Mouse (Mus musculus): ENCODE measurements around the gene Tbx6.
"Not testable (repeated sequence)": the region's sequence is repeated elsewhere in the genome, so short reads cannot be mapped to it uniquely, and the experiment has no call there.

Gene Tbx6

DNA sequence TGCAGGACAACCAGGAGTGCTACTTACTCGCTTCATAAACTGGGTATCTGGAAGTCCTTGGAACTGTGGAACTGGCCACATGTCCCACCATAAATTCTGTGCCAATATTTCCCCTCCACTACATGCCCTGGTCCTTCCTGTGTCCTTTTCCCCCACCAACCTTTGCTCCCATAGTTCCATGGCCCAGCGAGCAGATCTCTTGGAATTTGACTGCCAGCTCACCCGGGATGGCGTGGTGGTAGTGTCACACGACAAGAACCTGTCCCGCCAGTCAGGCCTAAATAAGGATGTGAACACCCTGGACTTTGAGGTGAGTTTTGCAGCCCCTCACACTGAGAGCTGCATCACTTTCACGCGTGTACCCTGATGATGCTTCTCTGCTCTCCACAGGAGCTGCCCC, 14.3 kb upstream of the Tbx6 start:
- DNase-seq (ENCODE audit: low spot score in 2 of 2): no peak

GRCm38 (mm10) chr7:126770784-126771183, 10.5 kb upstream of the Tbx6 start:
- no peak for DNase-seq (ENCODE audit: low spot score in 2 of 2)

DNA sequence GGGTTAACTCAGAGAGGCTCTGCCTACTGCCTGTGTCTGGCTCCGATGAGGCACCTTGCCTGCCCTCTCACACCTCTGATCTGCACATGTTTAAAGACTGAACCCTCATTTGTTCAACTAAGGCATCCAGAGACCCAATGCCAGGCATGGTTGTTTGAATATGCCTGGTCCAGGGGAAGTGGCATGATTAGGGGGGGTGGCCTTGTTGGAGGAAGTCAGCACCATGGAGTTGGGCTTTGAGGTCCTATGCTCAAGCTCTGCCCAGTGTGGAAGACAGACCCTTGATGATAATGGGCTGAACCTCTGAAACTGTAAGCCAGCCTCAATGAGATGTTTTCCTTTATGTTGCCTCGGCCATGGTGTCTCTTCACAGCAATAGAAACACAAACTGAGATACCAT, 7.9 kb upstream of the Tbx6 start:
- DNase-seq (ENCODE audit: low spot score in 2 of 2): no peak

- DNase-seq (ENCODE audit: low spot score in 2 of 2): no peak
Observed at GRCm38 (mm10) chr7:126774463-126774862, 6.8 kb upstream of the Tbx6 start.

GRCm38 (mm10) chr7:126775185-126775977, 5.9 kb upstream of the Tbx6 start:
- no peak for DNase-seq (ENCODE audit: low spot score in 2 of 2)

DNA sequence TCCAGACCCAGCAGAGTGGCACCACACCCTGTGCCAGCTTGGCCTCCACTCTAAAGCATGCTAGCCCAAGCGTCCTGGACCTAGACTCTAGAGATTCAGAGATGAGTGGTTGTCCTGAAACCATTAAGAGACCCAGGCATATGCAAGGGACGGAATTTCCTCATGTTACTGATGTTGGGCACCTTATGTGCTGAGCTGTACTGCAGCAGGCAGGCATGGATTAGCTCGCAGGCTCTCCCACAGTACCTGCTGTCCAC, 5.4 kb upstream of the Tbx6 start:
- no peak for DNase-seq (ENCODE audit: low spot score in 2 of 2)

DNA sequence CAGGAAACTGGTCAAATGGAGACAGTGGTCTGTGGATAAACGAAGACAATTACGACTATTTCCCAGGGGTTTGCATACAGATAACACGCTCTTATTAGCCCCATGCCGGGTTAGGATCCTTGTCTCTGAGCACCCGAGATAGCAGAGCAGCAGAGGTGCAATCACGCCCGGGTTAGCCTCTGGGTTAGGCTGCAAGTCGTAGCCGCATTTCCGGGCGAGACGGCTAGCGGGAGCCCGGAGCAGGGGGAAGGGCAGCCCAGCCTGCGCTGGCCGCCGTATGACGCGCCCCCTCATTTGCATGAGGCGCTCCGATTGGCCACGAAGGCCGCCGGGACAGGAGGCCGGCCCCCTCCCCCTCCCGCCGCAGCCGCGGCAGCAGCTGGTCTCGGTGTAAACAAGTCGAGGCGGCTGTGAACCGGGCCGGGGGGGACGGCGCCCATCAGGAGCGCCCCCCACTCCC, 4.7 kb upstream of the Tbx6 start, which contains the start of gene Ypel3:
Gene Ypel3, plus strand, starts transcription at position 358 of the 460 bp plus-strand sequence.
- peak; percentile 95 for DNase-seq (ENCODE audit: low spot score in 2 of 2)

GRCm38 (mm10) chr7:126777476-126777875, 3.8 kb upstream of the Tbx6 start:
- no peak for DNase-seq (ENCODE audit: low spot score in 2 of 2)

- DNase-seq (ENCODE audit: low spot score in 2 of 2): no peak
Observed at GRCm38 (mm10) chr7:126778147-126778546, 3.1 kb upstream of the Tbx6 start.

DNA sequence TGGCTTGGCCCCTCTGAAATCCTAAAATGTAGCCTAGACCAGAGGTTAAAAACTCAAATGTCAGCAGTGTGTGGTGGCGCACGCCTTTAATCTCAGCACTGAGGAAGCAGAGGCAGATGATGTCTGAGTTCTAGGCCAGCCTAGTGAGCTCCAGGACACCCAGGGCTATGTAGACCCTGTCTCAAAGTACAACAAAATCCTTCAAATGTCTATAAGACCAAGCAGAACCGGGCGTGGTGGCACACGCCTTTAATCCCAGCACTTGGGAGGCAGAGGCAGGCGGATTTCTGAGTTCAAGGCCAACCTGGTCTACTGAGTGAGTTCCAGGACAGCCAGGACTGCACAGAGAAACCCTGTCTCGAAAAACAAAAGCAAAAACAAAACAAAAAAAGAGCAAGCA, 2.2 kb upstream of the Tbx6 start:
- DNase-seq (ENCODE audit: low spot score in 2 of 2): not testable (repeated sequence)

DNA sequence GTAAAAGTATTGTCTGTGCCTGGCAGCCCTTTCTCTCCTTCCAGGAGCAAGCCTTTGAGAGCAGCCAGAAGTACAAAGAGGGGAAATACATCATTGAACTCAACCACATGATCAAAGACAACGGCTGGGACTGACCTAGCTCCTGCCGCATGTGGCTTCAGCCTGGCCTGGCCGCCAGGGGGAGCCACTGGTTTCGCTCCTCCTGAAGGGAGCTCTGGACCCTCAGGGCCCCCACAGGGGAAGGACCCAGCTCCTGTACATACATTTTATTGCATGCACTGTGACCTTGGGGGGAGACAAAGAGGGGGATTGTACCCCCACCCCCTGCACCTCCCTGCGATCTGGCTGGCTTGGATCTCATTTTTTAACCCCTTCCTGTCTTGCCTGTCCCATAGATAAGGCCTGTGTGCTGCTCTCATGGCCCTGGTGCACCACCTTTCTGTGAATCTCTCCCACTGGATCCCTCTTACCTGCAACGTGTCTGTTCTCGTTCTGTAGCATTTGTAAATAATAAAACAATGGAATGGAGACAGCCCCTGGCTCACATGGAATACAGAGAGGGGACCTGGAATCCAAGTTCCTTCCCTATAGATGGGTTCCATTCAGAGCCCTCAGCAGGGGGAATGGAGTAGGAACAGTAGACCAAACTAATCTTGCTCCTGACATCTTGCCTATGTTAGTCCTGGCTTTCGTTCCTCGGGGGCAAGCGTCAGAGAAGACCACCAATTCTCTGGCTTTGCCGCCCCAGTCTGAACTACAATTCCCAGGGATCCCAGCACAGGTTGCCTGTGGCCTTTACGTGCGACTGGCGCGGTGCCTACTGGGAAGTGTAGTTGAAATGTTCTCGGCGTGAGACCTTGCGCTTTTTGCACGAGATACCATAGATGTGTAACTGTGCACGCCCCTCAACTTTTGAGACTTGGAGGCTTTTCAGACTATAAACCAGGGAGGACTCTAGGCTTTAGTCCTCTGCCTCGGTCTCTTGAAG, 1.0 kb upstream of the Tbx6 start:
- peak; percentile 79 to 90 for DNase-seq (ENCODE audit: low spot score in 2 of 2)

GRCm38 (mm10) chr7:126781661-126782370, 533 bp downstream of the Tbx6 start:
- no peak for DNase-seq (ENCODE audit: low spot score in 2 of 2)

- no peak for DNase-seq (ENCODE audit: low spot score in 2 of 2)
Observed at GRCm38 (mm10) chr7:126782693-126783092, 1.4 kb downstream of the Tbx6 start.

DNA sequence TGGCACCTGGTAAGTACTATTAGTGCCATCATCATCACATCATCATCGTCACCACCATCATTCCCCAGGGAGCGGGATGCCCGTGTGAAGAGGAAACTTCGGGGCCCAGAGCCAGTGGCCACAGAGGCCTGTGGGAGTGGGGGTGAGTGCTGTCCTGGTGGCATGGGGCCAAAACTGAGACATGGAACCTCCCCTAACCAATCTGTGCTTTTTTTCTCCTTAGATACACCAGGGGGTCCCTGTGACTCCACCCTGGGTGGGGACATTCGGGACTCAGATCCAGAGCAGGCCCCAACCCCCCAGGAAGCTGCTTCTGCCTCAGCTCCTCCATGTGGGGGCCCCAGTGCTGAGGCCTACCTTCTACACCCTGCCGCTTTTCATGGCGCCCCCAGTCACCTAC, 3.2 kb downstream of the Tbx6 start:
- no peak for DNase-seq (ENCODE audit: low spot score in 2 of 2)

GRCm38 (mm10) chr7:126785056-126785455, 3.8 kb downstream of the Tbx6 start:
- DNase-seq (ENCODE audit: low spot score in 2 of 2): no peak

- DNase-seq (ENCODE audit: low spot score in 2 of 2): no peak
Observed at GRCm38 (mm10) chr7:126786142-126786541, 4.9 kb downstream of the Tbx6 start.

- no peak for DNase-seq (ENCODE audit: low spot score in 2 of 2)
Observed at GRCm38 (mm10) chr7:126789141-126789540, 7.9 kb downstream of the Tbx6 start.

DNA sequence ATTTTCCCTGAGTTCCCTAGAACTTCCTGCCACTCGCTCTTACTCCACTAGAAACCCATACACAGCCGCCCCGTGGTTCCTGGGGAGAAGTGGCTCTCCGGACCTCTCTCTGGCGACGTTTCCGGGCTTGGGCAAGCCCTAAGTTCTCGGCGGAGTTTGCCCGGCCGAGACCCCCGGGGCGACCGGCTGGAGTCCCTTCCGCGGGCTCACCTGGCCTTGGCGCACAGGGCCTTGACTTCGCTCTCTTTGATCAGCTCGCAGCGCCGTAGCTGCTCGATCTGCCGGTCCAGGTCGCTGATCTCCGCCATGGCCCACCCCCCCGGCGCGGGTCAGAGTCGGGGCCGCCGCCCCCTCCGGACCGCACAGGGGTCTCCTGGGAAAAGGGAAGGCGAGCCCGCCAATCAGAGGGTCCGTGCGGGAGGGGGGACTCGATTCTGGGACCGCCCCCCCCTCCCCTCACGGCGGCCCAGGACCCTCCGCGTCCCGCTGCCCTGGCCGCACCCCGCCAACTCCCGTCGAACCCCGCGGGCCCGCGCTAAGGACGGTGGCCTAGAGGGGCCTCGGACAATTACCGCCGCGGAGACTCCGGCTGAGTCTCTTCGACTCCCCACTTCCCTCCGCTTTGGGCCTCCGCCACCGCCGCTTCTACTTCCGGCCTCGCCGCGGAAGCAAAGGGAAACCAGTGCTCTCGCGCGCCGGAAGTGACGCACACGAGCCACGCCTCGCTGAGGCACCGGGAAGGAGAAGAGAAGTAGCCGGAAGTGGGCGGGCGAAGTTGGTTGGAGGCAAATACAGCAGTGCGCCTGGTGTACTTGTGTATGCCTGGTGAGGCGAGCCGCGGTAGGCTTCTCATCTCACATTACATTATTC, 10.8 kb downstream of the Tbx6 start, which contains the start of gene Ppp4c:
Gene Ppp4c, minus strand, starts transcription at position 646 of the 870 bp plus-strand sequence.
- DNase-seq (ENCODE audit: low spot score in 2 of 2): peak; percentile 95 to 98

DNA sequence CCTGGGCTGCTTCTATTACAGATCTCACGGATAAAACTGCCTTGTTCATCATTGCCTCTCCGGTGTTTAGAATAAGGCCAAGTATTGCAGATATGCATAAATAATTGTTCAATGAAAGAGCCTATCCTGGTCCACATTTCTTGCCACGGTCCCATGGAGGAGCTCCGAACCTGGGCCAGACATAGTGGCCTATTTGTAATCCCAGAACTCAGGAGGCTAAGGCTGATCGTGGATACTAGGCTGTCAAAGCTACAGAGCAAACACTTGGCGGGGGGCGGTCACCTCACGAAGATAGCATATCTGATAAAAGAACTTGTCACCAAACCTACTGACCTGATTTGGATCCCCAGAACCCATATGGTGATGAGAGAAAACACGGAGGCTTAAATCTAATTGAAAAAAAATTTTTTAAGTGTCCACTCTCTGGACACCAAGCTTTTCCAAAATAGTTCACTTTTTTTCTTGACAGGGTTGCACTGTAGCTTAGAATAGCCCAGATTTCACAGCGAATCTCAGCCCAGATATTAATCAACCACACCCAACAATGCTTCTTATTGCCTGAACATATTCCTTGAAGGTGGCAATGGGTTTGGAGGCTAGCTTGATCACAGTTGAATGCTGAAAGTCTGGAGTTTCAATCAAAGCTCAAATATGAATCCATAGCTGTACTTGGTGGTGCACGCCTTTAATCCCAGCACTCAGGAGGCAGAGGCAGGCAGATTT, 11.6 kb downstream of the Tbx6 start:
- no peak for DNase-seq (ENCODE audit: low spot score in 2 of 2)

Data from urinary bladder, postnatal 4 days (tissue).